Mouse (Mus musculus): ENCODE results near the gene Gtf2i.

DNA sequence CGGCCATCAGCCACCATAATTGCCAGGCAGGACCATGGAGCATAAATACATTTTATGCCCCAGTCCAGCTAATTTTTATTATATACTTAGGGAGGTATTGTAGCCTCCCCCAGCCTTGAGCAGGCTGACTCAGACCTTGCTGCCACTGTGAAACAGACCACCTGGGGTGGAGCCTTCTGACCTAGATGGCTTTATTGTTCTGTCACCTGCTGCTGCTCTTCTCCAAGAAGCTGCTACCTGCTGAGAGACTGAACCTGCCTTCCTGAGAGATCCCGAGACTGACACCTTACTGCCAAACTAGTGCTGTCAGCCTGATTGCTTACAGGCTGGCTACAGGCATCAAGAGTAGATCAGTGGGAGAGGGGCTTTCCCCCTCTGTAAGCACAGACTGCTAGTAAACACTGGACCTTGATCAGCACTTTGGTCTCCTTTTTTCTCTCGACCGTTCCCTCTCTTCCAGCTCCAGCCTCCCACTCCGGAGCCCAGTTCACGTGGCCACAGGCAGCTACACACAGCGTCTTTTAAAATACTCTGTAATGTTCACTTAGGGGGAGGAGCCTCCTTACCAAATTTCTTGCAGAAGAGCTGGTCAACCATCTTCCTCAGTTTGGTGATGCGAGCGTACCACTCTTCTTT, 54.4 kb downstream of the Gtf2i start:
- TF ChIP-seq POLR2A (IDR thresholded peaks at IDR 0.05; ENCODE audit: borderline replicate concordance, extremely low read depth, insufficient read depth, insufficient read length, poor library complexity, severe bottlenecking) (no peak), CTCF (IDR thresholded peaks at IDR 0.05; ENCODE audit: borderline replicate concordance, extremely low read depth, insufficient read depth, insufficient read length) (no peak)

Data from brain, embryonic 14.5 days (tissue).